Mouse (Mus musculus): ENCODE results near the gene Ifi211.
"Not testable (repeated sequence)": the region's sequence is repeated elsewhere in the genome, so short reads cannot be mapped to it uniquely, and the experiment has no call there.

Ifi211 gene

DNA sequence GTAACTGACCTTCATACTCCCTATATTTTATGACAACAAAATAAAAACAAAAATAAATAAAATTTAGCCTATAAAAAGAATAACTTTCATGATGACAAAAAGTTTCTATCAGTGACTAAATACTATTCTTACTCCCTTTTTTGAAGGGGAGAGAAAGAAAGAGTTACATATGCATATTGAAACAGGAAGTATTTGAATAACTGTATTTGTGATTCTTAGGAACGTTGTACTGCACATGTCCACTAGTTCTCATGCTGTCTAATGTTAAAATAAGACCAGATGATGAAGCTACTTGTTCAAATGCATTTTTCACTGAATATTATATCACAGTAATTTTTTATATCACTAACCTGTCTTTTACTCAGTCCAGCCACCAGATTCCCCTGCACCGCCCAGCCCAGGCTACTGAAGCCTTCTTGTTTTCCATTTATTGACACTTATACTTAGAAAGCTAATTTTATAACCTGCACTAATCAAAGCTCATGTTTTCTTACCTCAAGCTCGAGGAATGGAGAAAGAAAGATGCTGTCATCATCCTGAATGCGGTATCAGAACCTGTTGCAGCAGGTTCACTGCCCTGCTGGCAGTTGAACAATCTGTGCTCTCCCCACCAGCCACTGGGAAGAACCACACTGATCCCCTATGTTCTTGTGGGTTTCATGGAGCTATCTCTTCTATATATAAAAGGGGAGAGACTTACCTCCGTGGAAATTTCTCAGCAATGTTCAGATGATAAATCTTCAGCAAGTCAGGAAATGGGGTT, 33.4 kb downstream of the Ifi211 start:
- not testable (repeated sequence) for DNase-seq (ENCODE audit: low read depth, low spot score)

DNA sequence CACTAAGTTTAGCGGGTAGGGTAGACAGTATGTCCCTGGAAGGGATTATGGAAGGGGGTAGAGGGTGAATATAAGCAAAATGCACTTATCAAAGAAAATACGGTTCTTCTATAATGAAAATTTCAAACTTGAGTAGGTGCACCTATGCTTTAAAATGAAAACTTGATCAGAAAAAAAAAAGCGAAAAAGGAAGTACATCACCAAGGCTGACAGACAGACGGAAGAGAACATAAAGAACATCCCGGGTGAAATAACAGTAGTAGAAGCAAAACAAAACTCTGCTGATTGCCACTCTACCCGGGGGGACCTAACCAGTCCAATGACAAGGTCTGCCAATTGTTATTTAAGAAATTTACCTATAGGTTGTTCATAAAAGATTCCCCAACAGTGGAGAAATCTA, 34.6 kb downstream of the Ifi211 start:
- not testable (repeated sequence) for DNase-seq (ENCODE audit: low read depth, low spot score)

DNA sequence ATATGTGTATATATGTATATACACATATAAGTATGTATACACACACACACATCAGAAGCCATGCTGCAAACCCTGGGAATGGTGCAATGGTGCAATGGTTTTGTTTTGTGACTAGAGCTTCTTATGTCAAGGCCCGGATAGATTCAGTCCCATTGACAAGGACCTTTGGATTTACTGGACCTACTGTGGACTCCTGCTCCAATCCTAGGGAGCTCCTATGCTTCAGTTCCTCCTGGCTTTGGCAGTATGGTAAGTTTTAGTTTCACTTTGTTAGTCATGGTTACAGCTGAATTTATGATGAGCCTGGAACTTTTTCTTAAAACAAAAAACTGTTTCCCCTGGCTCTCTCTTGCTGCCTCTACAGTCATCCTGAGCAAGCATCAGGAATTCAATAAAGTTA, 35.7 kb downstream of the Ifi211 start:
- not testable (repeated sequence) for DNase-seq (ENCODE audit: low read depth, low spot score)

DNA sequence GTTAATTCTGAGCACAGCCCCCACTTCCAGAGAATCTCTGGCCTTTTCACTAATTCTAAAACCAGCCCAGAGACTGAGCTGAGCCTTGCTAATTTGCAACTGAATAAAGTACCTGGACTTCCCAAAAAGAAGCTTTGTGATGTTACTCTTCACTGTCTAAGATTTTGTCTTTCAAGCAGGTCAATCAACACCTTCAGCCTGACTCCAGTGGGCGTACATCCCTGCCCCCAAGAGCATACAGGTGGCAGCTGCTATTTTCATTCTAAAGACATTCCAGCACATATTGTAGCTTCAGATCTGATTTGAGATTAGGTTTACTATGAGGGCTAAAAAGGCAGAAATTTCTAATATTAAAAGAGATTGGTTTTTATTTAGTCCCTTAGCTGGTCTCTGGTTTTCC, 44.3 kb downstream of the Ifi211 start:
- not testable (repeated sequence) for DNase-seq (ENCODE audit: low read depth, low spot score)

DNA sequence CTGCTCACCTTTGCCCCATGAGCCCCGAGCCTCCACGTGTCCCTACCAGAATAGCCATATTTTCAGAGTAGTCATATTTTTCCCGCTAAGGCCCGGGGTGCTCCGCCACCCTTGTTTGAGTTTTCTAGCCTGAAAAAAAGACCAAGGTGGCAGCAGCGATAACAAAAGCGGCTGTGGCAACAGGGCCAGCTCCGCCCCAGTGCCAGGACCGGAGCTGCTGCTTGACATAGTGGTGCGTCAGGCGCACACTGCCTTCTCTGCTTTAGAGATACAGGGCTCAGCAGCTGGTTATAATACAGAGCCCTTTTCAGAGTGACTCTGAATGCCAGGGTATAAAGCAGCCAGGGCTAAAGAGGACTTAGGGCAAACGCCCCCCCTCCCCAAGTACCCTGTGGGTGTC, 46.3 kb downstream of the Ifi211 start:
- DNase-seq (ENCODE audit: low read depth, low spot score) = no peak

DNA sequence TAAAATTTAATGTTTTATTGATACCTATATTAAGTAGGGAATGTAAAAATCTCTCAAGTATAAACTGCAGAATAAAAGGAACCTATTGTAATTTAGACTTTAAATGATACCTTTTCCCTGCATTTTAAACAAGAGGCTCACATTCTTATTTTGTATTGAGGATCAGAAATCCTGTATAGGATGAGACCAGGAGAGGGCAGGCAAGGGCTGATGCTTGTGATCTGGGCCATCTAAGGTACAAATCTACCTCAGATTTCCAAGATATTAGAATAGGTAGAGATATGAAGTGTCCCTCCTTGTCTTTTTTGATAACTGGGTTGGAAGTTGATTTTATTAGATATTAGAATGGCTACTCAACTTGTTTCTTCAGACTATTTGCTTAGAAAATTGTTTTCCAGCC, 59.1 kb downstream of the Ifi211 start:
- DNase-seq (ENCODE audit: low read depth, low spot score) = peak; percentile 5

DNA sequence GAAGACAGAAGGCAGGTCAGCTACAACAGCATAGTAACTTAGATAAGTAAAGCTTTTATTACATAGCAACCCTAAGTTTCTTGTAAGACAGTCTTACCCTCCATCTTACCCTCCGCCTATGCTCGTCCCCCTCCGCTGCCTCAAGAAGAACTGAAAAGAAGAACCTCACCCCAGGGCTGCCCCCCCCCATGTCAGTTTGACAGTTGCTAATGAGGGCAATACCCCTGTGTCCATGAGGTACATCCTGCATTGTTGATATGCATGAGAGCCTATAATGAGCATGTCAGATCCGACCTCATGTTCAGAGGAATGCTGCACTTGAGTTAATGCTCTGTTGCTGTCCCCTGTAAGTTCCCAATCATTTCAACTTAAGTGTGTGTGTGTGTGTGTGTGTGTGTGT, 60.0 kb downstream of the Ifi211 start:
- not testable (repeated sequence) for DNase-seq (ENCODE audit: low read depth, low spot score)
